Mouse (Mus musculus) layer of hippocampus, adult 9-10 months (tissue): Measurements from ENCODE around the gene Smim9.
"Not testable (repeated sequence)": the region's sequence is repeated elsewhere in the genome, so short reads cannot be mapped to it uniquely, and the experiment has no call there.

Source experiments
- DNase-seq: peaks from one replicate; pipeline ENCODE4 v3.0.0; 2022; ENCODE audit warnings: low spot score

Gene Smim9

DNA sequence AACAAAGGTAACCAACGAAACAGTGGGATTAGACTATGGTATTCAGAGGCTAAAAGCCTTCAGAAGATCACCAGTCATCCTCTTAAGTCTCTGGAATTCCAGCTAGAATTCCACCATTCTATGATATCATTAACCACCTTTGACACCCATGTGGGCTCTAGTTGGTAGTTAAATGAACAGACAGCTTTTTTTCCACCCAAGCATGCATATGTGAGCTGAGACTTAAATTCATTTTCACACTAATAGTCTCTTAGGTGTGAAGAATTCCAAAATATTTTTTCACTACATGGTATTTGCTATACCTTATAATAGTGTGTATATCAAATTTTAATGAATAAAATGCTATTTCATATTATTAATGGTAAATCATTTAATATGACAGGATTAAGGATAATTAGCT is at the start of gene Smim9:
Gene Smim9 (minus strand): TSS at position 101 of the 400 bp plus-strand sequence.
- no peak for DNase-seq

DNA sequence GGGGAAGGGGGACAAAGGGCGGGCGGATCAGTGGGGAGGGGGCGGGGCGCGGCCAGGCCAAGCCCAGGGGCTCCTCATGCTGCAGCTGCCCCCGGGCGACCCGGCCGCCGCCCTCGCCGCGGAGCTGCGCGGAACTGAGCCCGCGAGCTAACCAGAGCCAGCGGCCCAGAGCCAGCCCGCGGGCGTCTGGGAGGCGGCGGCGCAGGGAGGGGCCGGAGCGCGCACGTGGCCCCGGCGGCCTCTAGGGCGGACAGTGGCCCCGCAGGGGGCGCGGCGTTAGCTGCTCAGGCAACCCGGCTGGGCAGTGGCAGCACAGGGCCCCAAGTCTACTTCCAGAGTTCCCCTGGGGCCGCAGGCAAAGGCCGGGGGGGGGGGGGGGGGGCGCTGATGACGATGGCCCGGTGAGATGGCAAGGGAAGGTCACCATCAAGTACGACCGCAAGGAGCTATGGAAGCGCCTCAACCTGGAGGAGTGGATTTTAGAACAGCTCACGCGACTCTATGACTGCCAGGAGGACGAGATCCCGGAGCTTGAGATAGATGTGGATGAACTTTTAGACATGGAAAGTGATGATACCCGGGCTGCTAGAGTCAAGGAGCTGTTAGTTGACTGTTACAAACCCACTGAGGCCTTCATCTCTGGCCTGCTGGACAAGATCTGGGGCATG is 7.9 kb downstream of the Smim9 start:
- no peak for DNase-seq

DNA sequence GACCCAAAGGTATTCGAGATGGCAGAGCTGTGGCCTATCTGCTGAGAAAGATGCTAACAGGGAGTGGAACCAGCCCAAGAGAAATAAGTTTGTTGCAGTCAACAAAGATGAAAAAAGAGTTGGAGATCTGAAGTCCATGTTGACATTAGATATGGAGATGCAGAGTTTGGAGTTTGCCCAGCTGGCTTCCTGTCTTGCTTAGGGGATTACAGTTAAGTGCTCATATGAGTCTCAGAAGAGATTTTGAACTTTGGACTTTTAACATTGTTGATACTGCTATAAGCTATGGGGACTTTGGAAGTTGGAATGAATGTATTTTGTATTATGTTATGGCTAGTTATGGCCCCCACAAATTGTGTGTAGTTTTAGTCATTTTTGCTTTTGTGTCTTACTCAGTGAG is 11.3 kb downstream of the Smim9 start:
- DNase-seq = no peak

DNA sequence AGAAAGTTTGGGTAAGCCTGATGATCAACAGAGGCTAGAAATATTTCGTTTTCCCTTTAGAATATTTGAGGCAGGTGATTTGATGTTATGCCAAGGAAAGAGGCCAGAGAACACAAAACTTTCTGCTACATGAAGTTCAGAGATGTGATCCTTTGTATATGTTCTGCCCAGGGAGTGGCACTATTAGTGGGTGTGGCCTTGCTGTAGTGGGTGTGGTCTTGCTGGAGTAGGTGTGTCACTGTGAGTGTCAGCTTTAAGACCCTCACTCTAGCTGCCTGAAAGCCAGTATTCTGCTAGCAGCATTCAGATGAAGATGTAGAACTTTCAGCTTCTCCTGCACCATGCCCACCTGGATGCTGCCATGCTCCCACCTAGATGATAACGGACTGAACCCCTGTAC is 13.3 kb downstream of the Smim9 start:
- DNase-seq = no peak

DNA sequence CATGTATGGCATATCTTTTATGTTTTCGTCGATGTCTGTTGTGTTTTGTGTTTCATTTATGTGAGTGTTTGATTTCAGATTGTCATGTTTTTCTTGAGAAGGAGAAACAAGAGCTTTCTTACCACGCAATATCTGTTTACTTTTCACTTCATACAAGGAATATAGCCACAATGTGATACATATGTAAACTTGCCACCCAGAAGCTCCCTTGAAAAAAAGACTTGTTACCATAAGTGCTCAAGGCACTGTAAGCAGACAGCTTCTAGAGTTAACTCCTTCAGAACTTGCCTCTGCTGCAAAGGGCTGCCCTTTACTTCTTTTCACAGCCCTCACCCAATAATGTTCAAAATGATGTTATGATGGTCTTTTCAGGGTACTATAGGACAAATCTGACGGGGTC is 15.2 kb downstream of the Smim9 start:
- no peak for DNase-seq

DNA sequence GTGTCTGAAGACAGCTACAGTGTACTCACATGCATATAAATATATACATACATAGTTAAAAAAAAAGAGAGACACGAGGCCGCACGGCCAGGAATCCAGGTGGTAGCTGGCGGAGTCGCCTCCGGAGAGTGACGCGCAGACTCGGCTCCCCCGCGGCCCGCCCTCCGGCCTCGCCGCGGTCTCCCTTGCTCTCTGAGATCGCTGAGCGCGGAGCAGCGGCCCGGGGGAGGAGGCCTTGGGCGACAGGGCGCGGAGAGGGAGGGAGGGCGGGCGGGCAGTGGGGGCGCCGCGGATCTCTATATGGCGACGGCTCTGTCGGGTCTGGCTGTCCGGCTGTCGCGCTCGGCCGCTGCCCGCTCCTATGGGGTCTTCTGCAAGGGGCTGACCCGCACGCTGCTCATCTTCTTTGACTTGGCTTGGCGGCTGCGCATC is 20.4 kb downstream of the Smim9 start:
- DNase-seq = not testable (repeated sequence)

DNA sequence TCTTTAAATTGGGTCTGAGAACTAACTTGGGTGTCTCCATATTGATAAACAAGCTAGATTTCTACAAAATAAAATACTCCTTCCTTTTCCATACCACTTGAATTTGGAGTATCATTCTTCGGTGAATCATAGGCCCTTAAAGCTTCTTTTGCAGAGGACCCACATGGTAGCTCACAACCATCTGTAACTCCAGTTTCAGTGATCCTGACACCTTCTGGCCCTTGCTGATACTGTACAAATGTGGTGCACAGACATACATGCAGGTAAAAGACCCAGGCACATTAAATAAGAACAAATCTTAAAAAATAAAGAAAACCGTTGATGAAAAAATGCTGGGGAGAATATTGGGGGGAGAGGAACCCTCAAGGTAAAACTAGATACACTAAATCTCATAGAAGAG is 25.4 kb downstream of the Smim9 start:
- DNase-seq = no peak

DNA sequence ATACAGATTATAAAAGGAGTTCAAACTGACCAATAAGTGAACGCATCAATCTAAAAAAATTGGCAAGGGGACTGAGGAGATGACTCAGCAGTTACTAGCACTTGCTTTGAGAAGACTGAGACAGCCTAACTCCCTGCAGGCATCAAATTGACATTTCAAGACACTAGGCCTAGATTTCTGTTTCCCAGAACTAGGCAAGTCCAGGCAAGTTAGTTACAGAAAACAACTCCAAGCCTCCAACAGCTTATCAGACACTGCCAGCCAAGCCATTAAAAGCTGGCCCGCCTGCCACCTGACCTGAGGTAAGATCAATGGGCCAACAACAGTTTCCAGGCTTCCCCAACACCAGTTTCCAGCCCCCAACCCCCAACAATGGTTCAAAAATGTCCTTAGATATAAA is 25.8 kb downstream of the Smim9 start:
- DNase-seq = no peak

DNA sequence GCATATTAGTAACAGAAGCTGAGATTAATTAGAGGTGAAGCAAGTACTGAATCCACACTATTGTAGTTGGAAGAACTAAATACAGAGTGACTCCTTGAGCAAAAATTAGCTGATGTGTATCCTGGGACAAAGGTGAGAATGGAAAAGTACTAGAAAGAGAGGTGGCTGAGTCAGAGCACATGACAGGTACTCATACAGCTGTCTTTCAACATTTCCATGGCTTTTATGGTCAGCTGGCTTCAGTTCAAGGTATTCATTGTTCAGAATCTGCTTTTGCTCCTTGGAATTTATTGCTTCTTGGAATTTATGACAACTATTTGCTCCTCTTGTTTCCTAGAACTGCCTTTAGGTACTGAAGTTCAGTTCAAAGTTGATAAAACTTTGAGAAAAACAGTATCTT is 26.6 kb downstream of the Smim9 start:
- no peak for DNase-seq

DNA sequence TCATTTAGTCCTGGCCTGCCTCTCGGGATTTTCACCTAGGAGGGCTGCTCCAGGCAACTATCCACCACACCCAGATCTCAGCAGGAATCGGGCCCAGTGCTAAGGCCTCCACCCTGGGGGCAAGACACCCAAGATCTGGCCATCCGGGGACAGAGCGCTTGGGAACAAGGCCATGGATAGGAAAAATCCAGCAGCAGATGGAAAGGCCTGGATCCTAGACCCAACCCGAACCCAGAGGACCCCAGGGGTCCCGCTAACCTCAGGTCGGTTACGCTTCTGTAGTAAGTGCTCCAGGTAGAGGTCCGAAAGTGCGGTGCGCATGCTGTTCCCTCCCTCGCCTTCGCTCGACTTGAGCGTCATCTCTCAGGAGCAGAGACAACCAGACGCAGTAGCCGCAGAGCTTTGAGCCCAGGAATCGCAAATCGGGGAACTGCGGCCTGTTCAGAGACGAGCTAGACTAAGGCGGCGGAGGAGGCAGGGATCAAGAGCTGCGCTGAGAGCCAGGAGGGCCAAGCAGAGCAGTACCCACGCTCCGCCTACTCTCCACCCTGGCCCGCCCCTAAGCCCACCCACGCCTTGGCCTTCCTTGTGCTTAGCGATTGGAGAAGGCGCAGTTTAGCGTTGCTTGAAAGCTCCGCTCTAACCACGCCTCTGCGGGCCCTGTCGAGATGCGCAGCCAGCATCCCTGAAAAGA is 33.0 kb downstream of the Smim9 start, which contains the start of gene Mpp1:
Gene Mpp1 (minus strand): TSS at position 550 of the 694 bp plus-strand sequence.
- DNase-seq = peak; percentile 9

DNA sequence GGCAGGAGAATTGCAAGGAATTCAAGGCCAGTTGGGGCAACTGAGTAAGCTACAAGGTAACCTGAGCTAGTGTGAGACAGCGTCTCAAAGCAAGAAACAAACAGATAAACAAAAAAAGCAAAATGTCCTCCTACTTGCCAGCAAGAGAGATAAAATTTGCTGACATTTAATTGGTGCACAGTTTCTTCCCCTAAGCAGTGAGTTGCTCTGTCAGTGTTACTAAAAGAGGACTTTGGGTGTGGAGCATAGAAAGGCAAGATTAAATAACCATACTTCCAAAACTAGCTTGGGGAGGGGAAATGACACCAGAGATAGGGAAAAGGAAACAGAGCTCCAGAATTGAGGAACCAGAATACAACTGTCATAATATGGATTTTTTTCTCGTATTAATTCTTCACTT is 34.1 kb downstream of the Smim9 start:
- no peak for DNase-seq

DNA sequence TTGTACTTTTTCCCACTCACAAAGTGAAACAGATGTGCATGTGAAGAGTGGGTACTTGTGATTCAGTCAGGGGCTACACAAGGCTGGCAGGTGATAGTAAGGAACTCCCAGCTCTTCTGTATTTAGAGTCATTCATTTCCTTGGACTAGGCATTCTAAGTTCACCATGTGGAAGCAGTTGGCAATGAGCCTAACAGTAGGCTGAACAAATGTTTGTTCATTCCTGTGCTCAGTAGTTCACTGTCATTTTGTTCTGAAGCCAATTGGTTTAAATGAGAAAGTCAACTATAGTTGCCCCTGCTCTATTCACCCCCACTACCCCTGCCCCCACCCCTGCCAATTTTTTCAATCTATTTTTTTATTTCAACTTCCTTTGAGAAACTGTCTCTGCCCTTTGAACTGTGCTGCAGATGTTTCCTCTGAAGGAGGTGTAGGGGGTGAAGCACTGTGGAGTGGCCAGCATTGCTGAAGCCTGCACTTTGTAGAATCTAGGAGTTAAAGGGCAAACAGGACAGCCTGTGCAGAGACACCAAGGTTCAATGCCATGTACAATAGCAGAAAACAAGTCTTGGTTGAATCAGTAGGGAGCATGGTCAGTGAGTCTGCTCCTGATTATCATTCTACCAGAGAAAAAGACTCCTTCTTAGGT is 35.1 kb downstream of the Smim9 start:
- DNase-seq = no peak

DNA sequence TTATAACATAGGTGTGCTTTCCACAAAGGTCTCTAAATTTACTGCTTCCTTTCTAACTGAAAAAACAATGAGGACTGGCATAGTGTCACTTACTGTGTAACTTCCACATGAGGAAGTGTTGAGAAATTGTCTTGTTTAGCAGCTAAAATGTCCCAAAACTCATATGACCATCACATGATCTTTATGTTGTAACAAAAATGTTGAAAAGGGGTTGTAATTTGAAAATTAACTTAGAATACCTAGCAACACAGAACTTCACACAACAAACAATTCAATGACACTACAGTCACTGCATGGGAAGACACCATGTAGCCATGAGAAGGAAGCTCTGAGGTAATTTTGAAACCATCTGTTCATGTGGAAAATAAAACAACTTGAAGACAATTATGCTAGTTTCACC is 36.7 kb downstream of the Smim9 start:
- DNase-seq = no peak

DNA sequence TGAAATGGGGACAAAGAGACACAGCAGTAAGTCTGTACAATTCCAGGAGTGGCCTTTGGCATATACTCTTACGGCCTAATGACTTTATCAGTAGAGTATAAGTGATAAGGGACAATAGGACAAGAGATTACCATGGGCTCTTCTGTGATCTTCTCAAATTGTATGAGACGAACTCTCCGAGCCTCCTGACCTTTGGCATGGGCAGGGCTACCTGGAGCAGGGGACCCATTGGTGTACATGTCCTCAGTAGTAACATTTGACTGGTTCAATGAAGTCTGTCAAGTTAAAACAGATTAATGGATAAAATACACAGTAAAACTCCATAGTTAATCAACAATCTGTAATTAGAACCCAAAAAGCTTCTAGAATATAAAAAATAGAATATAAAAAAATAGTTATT is 38.0 kb downstream of the Smim9 start:
- DNase-seq = no peak

DNA sequence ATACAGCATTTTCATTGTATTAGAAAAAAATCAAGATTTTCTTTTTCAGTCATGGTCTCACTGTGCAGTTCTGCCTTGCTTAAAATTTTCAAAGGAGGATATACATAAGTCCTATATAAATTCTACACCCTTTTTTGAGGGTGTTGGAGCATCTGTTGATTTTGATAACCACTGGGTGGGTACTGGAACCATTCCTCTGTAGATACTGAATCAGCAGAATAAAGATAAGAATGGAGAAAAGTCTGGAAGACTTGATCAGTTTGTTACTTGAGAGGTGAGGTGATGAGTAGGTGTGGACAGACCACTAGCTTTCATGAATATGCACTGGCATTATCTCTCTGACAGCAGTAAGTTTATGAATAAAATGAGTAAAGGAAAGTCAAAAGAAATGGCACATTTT is 48.0 kb downstream of the Smim9 start:
- DNase-seq = no peak

DNA sequence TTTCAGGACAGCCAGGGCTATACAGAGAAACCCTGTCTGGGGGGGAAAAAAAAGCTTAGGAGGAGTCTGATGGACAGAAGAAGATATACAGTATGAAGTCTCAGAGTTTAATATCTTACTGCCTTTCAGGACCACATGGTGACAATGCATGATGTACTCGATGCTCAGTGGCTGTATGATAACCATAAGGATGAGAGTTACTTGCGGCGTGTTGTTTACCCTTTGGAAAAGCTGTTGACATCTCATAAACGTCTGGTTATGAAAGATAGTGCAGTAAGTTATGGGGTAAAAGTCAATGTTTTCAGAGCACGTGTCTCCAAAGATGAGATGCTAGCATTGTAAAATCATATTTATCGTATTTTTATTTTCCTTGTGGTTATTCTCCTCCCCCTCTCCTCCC is 61.3 kb downstream of the Smim9 start:
- no peak for DNase-seq

DNA sequence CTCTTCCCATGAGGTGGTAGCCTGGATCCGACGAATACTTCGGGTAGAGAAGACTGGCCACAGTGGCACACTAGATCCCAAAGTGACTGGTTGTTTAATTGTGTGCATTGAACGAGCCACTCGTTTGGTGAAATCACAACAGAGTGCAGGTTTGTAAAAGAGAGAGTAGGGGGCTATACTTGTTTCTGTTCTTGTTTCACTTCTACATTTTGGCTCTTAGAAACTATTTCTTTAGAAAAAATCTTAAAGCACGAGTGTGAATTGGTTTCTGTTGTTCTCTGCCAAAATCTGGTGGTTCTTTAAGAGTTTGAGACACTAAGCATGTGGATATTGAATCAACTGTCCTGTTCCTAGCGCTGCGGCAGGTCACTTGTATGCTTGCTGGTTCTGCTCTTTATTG is 64.8 kb downstream of the Smim9 start:
- no peak for DNase-seq

DNA sequence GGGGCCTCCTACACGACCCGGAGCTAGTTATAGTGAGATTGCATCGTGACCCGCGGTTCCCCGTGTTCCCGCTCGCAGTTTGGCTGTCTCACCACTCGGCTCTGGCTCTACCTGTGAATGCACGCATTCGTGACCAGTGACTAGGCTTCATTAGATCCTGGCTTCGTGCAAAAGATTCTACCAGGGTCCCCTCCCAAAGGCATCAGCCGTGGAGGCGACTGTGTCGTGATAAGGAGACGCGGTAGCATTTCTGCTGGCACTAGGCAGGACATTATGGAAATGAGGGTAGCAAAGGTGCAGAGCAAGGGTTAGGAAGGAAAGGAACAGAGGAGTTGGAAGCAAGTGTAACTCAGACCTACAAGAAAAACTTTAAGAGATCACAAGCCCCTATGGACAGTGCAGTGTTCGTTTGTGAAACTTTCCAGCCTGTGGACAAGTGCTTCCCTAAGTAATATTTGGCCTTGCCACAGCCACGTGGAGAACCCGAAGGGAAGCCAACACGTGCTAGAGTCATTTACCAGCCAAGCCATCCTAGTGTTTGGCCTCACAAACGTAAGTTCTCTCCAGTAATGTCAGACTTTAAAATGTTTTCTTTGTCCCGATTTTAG is 67.3 kb downstream of the Smim9 start:
- DNase-seq = no peak
